Mouse (Mus musculus): Measurements from ENCODE around the gene Gpbar1. TPM values are rescaled to one million over a fixed set of nuclear protein-coding genes. Genes with fewer than 3 reads are reported as not detected.

The Gpbar1 gene
- total and polyA plus RNA-seq, 2 experiments, result 0.11 TPM; not detected in 1

DNA sequence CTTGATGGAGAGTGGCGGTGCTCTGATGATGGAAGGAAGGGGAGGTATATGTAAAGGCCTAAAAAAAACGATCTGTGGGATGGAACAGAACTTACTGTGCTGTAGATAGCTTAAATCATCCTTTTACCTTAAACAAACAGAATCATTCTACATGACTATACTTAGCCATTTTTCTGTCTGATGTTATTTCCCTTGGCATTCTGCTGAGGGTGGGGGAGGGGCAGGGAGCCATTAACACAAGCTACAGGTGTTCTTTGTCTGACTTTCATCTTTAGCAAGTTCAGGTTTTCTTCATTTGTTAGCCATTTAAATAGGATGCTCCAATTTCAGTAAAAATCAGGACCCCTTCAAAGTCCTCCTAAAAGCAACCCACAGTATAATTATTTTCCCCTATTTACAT lies 32.8 kb upstream of the Gpbar1 start:
- Histone ChIP-seq H3K27me3 (ENCODE audit: control insufficient read depth, insufficient read depth, low read length) (no peaks in the 10 kb centered on the region), H3K4me1 (ENCODE audit: control insufficient read depth, insufficient read depth, low read length) (peaks cover 20% of the 10 kb centered on the region; the same call in 1 of the 2 replicates), H3K27ac (replicated peaks; ENCODE audit: insufficient read depth, low read depth, low read length) (no peak overlapping the region), H3K36me3 (ENCODE audit: control insufficient read depth, insufficient read depth, low read length) (peaks cover 17% of the 10 kb centered on the region), H3K9ac (ENCODE audit: low read depth, low read length) (no peak overlapping the region), H3K4me3 (ENCODE audit: insufficient read depth, low read depth, low read length) (no peak overlapping the region), H3K79me2 (ENCODE audit: control insufficient read depth, insufficient read depth, low read length) (peaks cover 41% of the 10 kb centered on the region; the same call in 1 of the 2 replicates)
- DNase-seq (ENCODE audit: extremely low read depth, low read depth, low spot score), result no peak
- TF ChIP-seq CTCF (IDR thresholded peaks at IDR 0.05; ENCODE audit: low read depth, low read length), result no peak
- no peak for TF ChIP-seq POLR2A (IDR thresholded peaks at IDR 0.05; ENCODE audit: extremely low read depth, insufficient read depth, low read length)
- WGBS, result 73% methylated on average over 2 of the region's 2 CpGs

GRCm38 (mm10) chr1:74248799-74249198 lies 29.6 kb upstream of the Gpbar1 start:
- Histone ChIP-seq H3K4me3 (ENCODE audit: insufficient read depth, low read depth, low read length) (no peak overlapping the region), H3K9ac (ENCODE audit: low read depth, low read length) (no peak overlapping the region), H3K36me3 (ENCODE audit: control insufficient read depth, insufficient read depth, low read length) (peaks cover 40% of the 10 kb centered on the region), H3K4me1 (ENCODE audit: control insufficient read depth, insufficient read depth, low read length) (peaks cover 20% of the 10 kb centered on the region; the same call in 1 of the 2 replicates), H3K27me3 (ENCODE audit: control insufficient read depth, insufficient read depth, low read length) (no peaks in the 10 kb centered on the region), H3K27ac (replicated peaks; ENCODE audit: insufficient read depth, low read depth, low read length) (peak overlapping the region; percentile 82), H3K79me2 (ENCODE audit: control insufficient read depth, insufficient read depth, low read length) (peaks cover 26% of the 10 kb centered on the region; the same call in 1 of the 2 replicates)
- 29% methylated on average over 1 of the region's 1 CpGs for WGBS
- TF ChIP-seq CTCF (IDR thresholded peaks at IDR 0.05; ENCODE audit: low read depth, low read length) (no peak), POLR2A (IDR thresholded peaks at IDR 0.05; ENCODE audit: extremely low read depth, insufficient read depth, low read length) (no peak)
- DNase-seq (ENCODE audit: extremely low read depth, low read depth, low spot score), result peak; percentile 60

- TF ChIP-seq POLR2A (IDR thresholded peaks at IDR 0.05; ENCODE audit: extremely low read depth, insufficient read depth, low read length) (no peak), CTCF (IDR thresholded peaks at IDR 0.05; ENCODE audit: low read depth, low read length) (no peak)
- H3K27me3 ChIP-seq (ENCODE audit: control insufficient read depth, insufficient read depth, low read length), result no peaks in the 10 kb centered on the region
- peaks cover 46% of the 10 kb centered on the region for H3K36me3 ChIP-seq (ENCODE audit: control insufficient read depth, insufficient read depth, low read length)
- H3K79me2 ChIP-seq (ENCODE audit: control insufficient read depth, insufficient read depth, low read length), result peaks cover 23% of the 10 kb centered on the region; the same call in 1 of the 2 replicates
- H3K4me1 ChIP-seq (ENCODE audit: control insufficient read depth, insufficient read depth, low read length), result peaks cover 20% of the 10 kb centered on the region; the same call in 1 of the 2 replicates
- 19% methylated on average over 5 of the region's 5 CpGs for WGBS
- peak; percentile 95 for DNase-seq (ENCODE audit: extremely low read depth, low read depth, low spot score)
- H3K9ac ChIP-seq (ENCODE audit: low read depth, low read length), result peak overlapping the region; percentile 40
- H3K4me3 ChIP-seq (ENCODE audit: insufficient read depth, low read depth, low read length), result peak overlapping the region; percentile 2; the same call in 1 of the 2 replicates
- H3K27ac ChIP-seq (replicated peaks; ENCODE audit: insufficient read depth, low read depth, low read length), result peak overlapping the region; percentile 82
These were observed 28.9 kb upstream of the Gpbar1 start for GRCm38 (mm10) chr1:74249331-74249980.

- Histone ChIP-seq H3K4me3 (ENCODE audit: insufficient read depth, low read depth, low read length) (no peak overlapping the region), H3K27me3 (ENCODE audit: control insufficient read depth, insufficient read depth, low read length) (no peaks in the 10 kb centered on the region), H3K9ac (ENCODE audit: low read depth, low read length) (no peak overlapping the region), H3K36me3 (ENCODE audit: control insufficient read depth, insufficient read depth, low read length) (peaks cover 50% of the 10 kb centered on the region), H3K79me2 (ENCODE audit: control insufficient read depth, insufficient read depth, low read length) (peaks cover 19% of the 10 kb centered on the region; the same call in 1 of the 2 replicates), H3K4me1 (ENCODE audit: control insufficient read depth, insufficient read depth, low read length) (peaks cover 20% of the 10 kb centered on the region; the same call in 1 of the 2 replicates), H3K27ac (replicated peaks; ENCODE audit: insufficient read depth, low read depth, low read length) (peak overlapping the region; percentile 82)
- 53% methylated on average over 4 of the region's 4 CpGs for WGBS
- peak; percentile 71 for DNase-seq (ENCODE audit: extremely low read depth, low read depth, low spot score)
- TF ChIP-seq CTCF (IDR thresholded peaks at IDR 0.05; ENCODE audit: low read depth, low read length), result no peak
- TF ChIP-seq POLR2A (IDR thresholded peaks at IDR 0.05; ENCODE audit: extremely low read depth, insufficient read depth, low read length), result no peak
These were observed 28.3 kb upstream of the Gpbar1 start for GRCm38 (mm10) chr1:74250096-74250495.

GRCm38 (mm10) chr1:74255704-74256345 lies 22.5 kb upstream of the Gpbar1 start:
- Histone ChIP-seq H3K27me3 (ENCODE audit: control insufficient read depth, insufficient read depth, low read length) (no peaks in the 10 kb centered on the region), H3K79me2 (ENCODE audit: control insufficient read depth, insufficient read depth, low read length) (peaks cover 5% of the 10 kb centered on the region; the same call in 1 of the 2 replicates), H3K9ac (ENCODE audit: low read depth, low read length) (no peak overlapping the region), H3K36me3 (ENCODE audit: control insufficient read depth, insufficient read depth, low read length) (peaks cover 66% of the 10 kb centered on the region), H3K4me1 (ENCODE audit: control insufficient read depth, insufficient read depth, low read length) (no peaks in the 10 kb centered on the region; the same call in none of the 2 replicates), H3K4me3 (ENCODE audit: insufficient read depth, low read depth, low read length) (no peak overlapping the region), H3K27ac (replicated peaks; ENCODE audit: insufficient read depth, low read depth, low read length) (no peak overlapping the region)
- TF ChIP-seq CTCF (IDR thresholded peaks at IDR 0.05; ENCODE audit: low read depth, low read length), result no peak
- no peak for TF ChIP-seq POLR2A (IDR thresholded peaks at IDR 0.05; ENCODE audit: extremely low read depth, insufficient read depth, low read length)
- WGBS, result 83% methylated on average over 8 of the region's 8 CpGs
- no peak for DNase-seq (ENCODE audit: extremely low read depth, low read depth, low spot score)
